Mouse (Mus musculus): ENCODE measurements around the gene Bicdl1. TPM values are rescaled to one million over a fixed set of nuclear protein-coding genes. Genes with fewer than 3 reads are reported as not detected.

The Bicdl1 gene
- total and polyA plus RNA-seq, 2 experiments from 2014 or later, result 6.9 to 9.0 TPM

DNA sequence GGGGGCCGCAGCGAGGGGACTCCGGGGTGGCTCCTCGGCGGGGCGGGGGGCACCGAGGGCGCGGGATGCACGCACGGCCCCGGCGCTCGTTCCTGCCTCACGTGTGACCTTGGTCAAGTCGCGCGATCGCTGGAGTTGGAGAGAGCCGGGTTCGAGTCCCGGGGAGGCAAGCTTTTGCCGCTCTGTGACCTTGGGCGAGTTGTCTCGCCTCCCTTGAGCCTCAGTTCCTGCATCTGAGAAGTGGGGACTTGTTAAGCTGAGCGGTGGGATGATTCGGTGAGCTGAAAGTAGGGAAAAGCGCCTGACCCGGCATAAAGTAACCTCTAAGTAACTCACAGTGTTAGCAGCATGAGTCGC lies 99.1 kb downstream of the Bicdl1 start:
- Histone ChIP-seq H3K4me1 (ENCODE audit: control insufficient read depth, insufficient read depth) (0 out of 2 replicates have a peak, but pooled peaks cover 10% of the 10 kb centered on the region), H3K4me3 (ENCODE audit: low read depth, low read length) (peak overlapping the region; percentile 65), H3K27me3 (ENCODE audit: control insufficient read depth, insufficient read depth, low read length) (no peaks in the 10 kb centered on the region), H3K36me3 (replicated peaks; ENCODE audit: control insufficient read depth, insufficient read depth, low read length) (no peaks in the 10 kb centered on the region), H3K9me3 (replicated peaks; ENCODE audit: control insufficient read depth, low read length) (no peaks in the 10 kb centered on the region), H3K27ac (ENCODE audit: low read depth) (peak overlapping the region; percentile 76), H3K4me2 (ENCODE audit: low read depth, low read length) (peak overlapping the region; percentile 68), H3K9ac (replicated peaks; ENCODE audit: low read depth, low read length) (peak overlapping the region; percentile 77)
- TF ChIP-seq CTCF (IDR thresholded peaks at IDR 0.05; ENCODE audit: low read depth), result no peak
- TF ChIP-seq EP300 (IDR thresholded peaks at IDR 0.05; ENCODE audit: low read depth), result no peak
- peak; percentile 35 for ATAC-seq (ENCODE audit: insufficient read depth, low read depth)
- WGBS, result 2% methylated on average over 16 of the region's 30 CpGs
- no peak for DNase-seq (ENCODE audit: low spot score)

DNA sequence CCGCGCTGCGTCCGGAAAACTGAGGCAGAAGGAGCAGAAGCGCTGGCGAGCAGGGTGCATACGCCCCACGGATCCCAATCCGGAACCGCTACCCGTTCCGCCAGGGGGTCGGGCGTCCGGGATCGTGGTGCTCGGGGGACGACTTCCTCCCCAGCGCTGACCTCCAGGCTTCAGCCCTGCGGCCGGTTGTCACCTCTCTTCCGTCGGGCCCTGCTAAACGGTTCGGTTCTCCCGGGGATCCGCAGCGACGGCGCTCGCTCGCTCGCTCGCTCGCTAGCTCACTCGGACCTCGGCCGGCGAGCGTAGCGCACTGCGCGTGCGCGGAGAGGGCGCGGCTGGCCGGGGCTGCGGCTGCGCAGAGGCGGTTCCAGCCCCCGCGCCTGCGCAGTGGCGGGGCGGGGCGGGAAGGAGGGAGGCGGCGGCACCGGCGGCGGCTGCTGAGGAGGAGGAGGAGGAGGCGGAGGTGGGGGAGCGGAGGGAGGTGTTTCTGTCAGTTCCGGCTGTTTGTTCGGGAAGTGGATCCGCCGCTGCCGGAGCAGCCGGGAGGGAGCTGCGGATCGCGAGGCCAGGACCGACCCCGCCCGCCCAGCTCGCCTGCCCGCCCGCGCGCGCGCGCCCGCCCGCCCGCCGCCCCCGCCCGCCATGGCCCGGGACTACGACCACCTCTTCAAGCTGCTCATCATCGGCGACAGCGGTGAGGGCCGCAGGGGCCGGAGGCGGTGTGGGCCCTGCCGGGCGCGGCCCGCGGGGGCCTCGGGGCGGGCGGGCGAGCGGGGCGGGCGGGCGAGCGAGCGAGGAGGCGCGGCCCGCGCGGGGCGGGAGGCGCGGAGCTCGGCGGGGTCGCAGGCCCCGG lies 99.7 kb downstream of the Bicdl1 start, which contains the start of gene Rab35:
Gene Rab35 (plus strand): TSS at position 404 of the 853 bp plus-strand sequence.
- Histone ChIP-seq H3K9me3 (replicated peaks; ENCODE audit: control insufficient read depth, low read length) (no peaks in the 10 kb centered on the region), H3K4me1 (ENCODE audit: control insufficient read depth, insufficient read depth) (0 out of 2 replicates have a peak, but pooled peaks cover 10% of the 10 kb centered on the region), H3K4me3 (ENCODE audit: low read depth, low read length) (peak within 1 kb of the TSS; percentile 65), H3K9ac (replicated peaks; ENCODE audit: low read depth, low read length) (peak within 1 kb of the TSS; percentile 77), H3K27me3 (ENCODE audit: control insufficient read depth, insufficient read depth, low read length) (no peaks in the 10 kb centered on the region), H3K27ac (ENCODE audit: low read depth) (peak within 1 kb of the TSS; percentile 76), H3K4me2 (ENCODE audit: low read depth, low read length) (peak within 1 kb of the TSS; percentile 70), H3K36me3 (replicated peaks; ENCODE audit: control insufficient read depth, insufficient read depth, low read length) (no peaks in the 10 kb centered on the region)
- under 1% methylated on average over 59 of the region's 125 CpGs for WGBS
- DNase-seq (ENCODE audit: low spot score) (peak; percentile 90), ATAC-seq (ENCODE audit: insufficient read depth, low read depth) (peak; percentile 93)
- TF ChIP-seq CTCF (IDR thresholded peaks at IDR 0.05; ENCODE audit: low read depth), result no peak
- TF ChIP-seq EP300 (IDR thresholded peaks at IDR 0.05; ENCODE audit: low read depth), result no peak

DNA sequence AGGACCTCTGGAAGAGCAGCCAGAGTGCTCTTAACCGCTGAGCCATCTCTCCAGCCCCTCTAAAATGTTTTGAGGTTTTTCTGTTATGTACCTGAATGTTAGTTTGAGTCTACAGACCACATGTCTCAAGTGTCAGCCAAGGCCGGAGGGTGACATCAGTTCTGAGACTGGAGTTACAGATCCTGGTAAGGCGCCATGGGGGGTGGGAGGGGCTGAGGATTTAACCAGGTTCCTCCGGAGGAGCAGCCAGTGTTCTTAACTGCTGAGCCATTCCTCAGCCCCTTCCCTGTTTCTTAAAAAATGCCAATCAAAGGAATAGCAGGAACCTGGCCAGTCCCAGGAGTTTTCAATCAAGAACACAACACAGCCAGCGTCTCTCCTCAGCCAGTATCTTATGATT lies 101.1 kb downstream of the Bicdl1 start:
- 0 out of 2 replicates have a peak, but pooled peaks cover 10% of the 10 kb centered on the region for H3K4me1 ChIP-seq (ENCODE audit: control insufficient read depth, insufficient read depth)
- TF ChIP-seq CTCF (IDR thresholded peaks at IDR 0.05; ENCODE audit: low read depth) (no peak), EP300 (IDR thresholded peaks at IDR 0.05; ENCODE audit: low read depth) (no peak)
- DNase-seq (ENCODE audit: low spot score), result no peak
- no peak overlapping the region for H3K4me2 ChIP-seq (ENCODE audit: low read depth, low read length)
- H3K4me3 ChIP-seq (ENCODE audit: low read depth, low read length), result no peak overlapping the region
- no peaks in the 10 kb centered on the region for H3K27me3 ChIP-seq (ENCODE audit: control insufficient read depth, insufficient read depth, low read length)
- H3K9me3 ChIP-seq (replicated peaks; ENCODE audit: control insufficient read depth, low read length), result no peaks in the 10 kb centered on the region
- H3K27ac ChIP-seq (ENCODE audit: low read depth), result no peak overlapping the region
- ATAC-seq (ENCODE audit: insufficient read depth, low read depth), result no peak
- no peak overlapping the region for H3K9ac ChIP-seq (replicated peaks; ENCODE audit: low read depth, low read length)
- H3K36me3 ChIP-seq (replicated peaks; ENCODE audit: control insufficient read depth, insufficient read depth, low read length), result no peaks in the 10 kb centered on the region
- 57% methylated on average over 5 of the region's 5 CpGs for WGBS

DNA sequence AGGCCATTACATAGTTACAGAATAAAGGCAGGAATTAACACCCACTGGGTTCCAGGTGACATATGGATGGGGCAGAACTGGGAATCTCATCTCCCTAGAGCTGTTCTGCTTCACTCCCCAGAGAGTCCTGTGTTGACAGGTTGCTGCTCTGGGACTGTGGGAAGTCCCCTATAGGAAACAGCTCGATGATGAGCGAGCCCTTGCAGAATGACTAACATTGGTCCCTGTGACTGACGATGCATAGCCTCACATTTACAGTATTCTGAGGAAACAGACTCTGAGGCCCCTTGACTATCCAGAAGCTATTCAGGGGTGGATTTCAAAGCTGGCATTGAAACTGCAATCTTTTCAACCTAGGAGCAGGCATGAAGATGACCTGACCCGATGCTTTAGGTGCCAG lies 101.7 kb downstream of the Bicdl1 start:
- 0 out of 2 replicates have a peak, but pooled peaks cover 10% of the 10 kb centered on the region for H3K4me1 ChIP-seq (ENCODE audit: control insufficient read depth, insufficient read depth)
- H3K36me3 ChIP-seq (replicated peaks; ENCODE audit: control insufficient read depth, insufficient read depth, low read length), result no peaks in the 10 kb centered on the region
- no peaks in the 10 kb centered on the region for H3K9me3 ChIP-seq (replicated peaks; ENCODE audit: control insufficient read depth, low read length)
- no peak overlapping the region for H3K4me2 ChIP-seq (ENCODE audit: low read depth, low read length)
- no peak overlapping the region for H3K27ac ChIP-seq (ENCODE audit: low read depth)
- no peak for ATAC-seq (ENCODE audit: insufficient read depth, low read depth)
- WGBS, result 77% methylated on average over 4 of the region's 4 CpGs
- H3K9ac ChIP-seq (replicated peaks; ENCODE audit: low read depth, low read length), result no peak overlapping the region
- no peak for DNase-seq (ENCODE audit: low spot score)
- H3K4me3 ChIP-seq (ENCODE audit: low read depth, low read length), result no peak overlapping the region
- no peaks in the 10 kb centered on the region for H3K27me3 ChIP-seq (ENCODE audit: control insufficient read depth, insufficient read depth, low read length)
- TF ChIP-seq EP300 (IDR thresholded peaks at IDR 0.05; ENCODE audit: low read depth) (no peak), CTCF (IDR thresholded peaks at IDR 0.05; ENCODE audit: low read depth) (no peak)

DNA sequence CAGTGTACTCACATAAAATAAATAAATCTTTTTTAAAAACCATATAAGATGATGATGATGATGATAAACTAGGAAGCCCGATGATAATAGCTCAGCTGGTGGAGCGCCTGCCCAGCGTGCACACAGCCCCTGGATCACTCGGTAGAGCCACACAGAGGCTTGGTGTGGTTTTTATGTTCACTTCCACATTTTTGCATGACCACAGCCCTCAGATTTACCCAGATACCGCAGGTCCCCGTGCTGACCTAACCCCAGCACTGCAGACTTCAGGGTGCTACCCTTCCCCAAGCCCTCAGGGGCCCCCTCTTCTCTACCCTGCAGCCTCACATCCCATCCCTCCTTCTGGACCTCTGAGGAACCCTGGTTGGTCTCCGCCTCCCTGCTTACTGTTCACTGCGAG lies 103.3 kb downstream of the Bicdl1 start:
- no peak for TF ChIP-seq EP300 (IDR thresholded peaks at IDR 0.05; ENCODE audit: low read depth)
- no peak for TF ChIP-seq CTCF (IDR thresholded peaks at IDR 0.05; ENCODE audit: low read depth)
- Histone ChIP-seq H3K9ac (replicated peaks; ENCODE audit: low read depth, low read length) (no peak overlapping the region), H3K4me2 (ENCODE audit: low read depth, low read length) (no peak overlapping the region), H3K4me3 (ENCODE audit: low read depth, low read length) (no peak overlapping the region), H3K27ac (ENCODE audit: low read depth) (no peak overlapping the region), H3K36me3 (replicated peaks; ENCODE audit: control insufficient read depth, insufficient read depth, low read length) (no peaks in the 10 kb centered on the region), H3K27me3 (ENCODE audit: control insufficient read depth, insufficient read depth, low read length) (no peaks in the 10 kb centered on the region), H3K9me3 (replicated peaks; ENCODE audit: control insufficient read depth, low read length) (no peaks in the 10 kb centered on the region), H3K4me1 (ENCODE audit: control insufficient read depth, insufficient read depth) (0 out of 2 replicates have a peak, but pooled peaks cover 8% of the 10 kb centered on the region)
- whole genome bisulfite sequencing, result 67% methylated on average over 8 of the region's 8 CpGs
- DNase-seq (ENCODE audit: low spot score), result no peak
- ATAC-seq (ENCODE audit: insufficient read depth, low read depth), result no peak

Measured in heart, postnatal 0 days (tissue).